Mouse (Mus musculus): ENCODE measurements at regions not wholly inside any gene's neighbourhood (a gene's known extent, or its start where the extent isn't known, plus 50 kb on each side); places are given as distances from the start of the nearest gene placed in this dataset.

- TF ChIP-seq CTCF (IDR thresholded peaks at IDR 0.05; ENCODE audit: low read depth, low read length), result no peak
- TF ChIP-seq GATA1 (IDR thresholded peaks at IDR 0.05; ENCODE audit: borderline replicate concordance, low read length), result no peak
- no peak for TF ChIP-seq TAL1 (conservative IDR thresholded peaks at IDR 0.05; ENCODE audit: low read depth, low read length)
- TF ChIP-seq POLR2AphosphoS5 (IDR thresholded peaks at IDR 0.05; ENCODE audit: insufficient replicate concordance, low read depth, low read length), result no peak
These were observed 716.5 kb upstream of the Car8 start for GRCm38 (mm10) chr4:8955306-8955705.
